Mouse (Mus musculus) adrenal gland, postnatal 10 days (tissue): ENCODE measurements at regions not wholly inside any gene's neighbourhood (a gene's known extent, or its start where the extent isn't known, plus 50 kb on each side); places are given as distances from the start of the nearest gene placed in this dataset.
A peak's percentile ranks its signal among the peaks of the same experiment; 100 is the strongest.

Source experiments
- DNase-seq: peaks from one replicate; pipeline ENCODE4 v3.0.0; 2021; ENCODE audit warnings: mixed read lengths

DNA sequence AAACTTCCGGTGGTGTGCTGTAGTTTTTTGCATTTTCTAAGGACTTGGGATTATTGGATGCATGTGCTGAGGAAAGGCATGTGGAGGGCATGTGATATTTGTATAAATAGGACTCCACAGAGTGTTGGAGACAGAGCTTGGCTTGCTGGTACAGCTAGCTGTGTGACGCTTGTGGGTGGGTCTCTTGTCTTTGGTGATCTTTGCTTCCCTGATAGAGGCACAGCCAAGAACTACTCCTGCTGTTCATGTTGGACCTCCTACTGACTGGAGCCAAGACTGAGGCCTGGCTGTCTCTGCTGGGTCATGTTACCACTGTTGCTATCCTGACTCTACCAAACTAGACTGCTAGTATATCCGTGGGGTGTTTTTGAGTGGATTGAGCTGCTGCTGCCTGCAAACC is 103.1 kb upstream of the Syndig1 start:
- DNase-seq, result no peak

DNA sequence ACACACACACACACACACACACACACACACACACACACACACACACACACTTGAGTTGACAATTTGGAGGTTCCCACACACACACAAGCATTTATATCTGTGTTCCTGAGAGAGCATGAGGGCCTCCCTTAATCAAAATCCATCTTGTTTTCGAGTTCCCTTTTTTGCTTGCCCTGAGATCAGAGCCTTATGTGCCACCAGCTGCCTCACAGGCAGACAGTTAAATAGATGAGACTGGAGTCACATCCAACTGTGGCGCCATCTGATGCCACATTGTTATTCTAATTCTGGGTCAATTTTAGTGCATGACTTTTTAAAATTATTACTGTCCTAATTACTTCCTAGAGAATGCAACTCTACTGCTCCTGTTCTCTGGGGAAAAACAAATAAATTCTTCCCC is 91.2 kb upstream of the Syndig1 start:
- no peak for DNase-seq

DNA sequence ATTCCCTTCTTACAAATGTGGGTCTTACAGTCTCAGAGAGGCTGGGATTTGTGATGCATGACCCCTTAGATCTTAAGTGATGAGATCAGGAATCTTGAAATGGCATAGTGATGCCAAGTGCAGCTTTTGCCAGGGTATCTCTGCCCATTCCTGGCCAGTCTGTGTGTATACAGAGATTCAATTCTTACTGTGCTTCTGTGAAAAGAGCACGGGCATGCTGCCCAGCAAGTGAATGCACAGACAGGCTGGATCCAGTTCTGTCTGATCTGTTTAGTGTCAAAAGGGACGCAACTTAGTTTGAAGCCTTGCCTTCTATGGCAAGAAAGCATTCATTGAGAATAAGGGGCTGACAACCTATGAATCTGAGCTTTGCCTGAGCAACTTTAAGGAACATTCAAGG is 89.1 kb upstream of the Syndig1 start:
- peak; percentile 3 for DNase-seq

DNA sequence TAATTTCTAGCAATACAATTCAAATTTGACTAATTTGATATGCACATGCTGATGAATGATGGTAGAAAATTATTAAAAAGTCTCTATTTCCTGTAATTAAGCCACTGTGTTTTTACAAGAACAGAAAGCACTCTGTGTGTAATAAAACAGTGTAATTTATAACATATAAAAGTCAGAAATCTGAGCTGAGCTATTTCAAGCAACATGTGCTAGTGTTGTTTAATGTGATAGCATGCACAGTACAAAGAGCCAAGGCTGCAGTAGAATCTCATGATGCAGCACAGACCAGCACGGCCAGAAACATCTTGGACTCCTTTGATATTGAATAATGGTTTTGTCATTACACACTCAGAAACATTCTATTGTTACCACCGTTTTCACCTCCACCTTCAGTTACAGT is 86.3 kb upstream of the Syndig1 start:
- no peak for DNase-seq

DNA sequence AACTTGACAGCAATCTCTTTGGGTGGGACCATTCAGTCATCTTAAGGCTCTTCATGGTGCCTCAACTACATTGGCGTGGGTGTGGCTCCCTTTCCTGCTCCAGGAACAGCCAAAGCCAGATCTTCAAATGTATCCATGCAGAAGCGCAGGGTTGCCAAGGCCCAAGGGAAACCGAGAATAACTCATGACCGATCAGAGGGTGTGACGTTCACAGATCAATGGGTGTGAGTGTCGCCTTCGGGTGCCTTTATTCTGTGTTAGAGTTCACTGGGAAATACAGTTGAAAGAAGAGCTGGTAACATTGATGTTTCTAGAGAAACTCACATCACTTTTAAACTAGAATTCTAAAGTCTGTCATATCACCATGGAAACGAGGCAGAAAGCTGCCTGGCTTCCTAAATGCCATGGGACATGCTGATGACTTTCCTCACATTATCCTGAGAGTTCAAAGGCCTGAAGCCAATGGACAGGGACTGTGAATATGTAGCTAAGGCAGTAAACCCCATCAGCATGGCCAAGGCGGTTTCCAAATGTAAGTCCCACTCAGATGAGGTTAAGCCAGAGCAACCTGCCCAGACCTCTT is 80.7 kb upstream of the Syndig1 start:
- DNase-seq, result no peak

DNA sequence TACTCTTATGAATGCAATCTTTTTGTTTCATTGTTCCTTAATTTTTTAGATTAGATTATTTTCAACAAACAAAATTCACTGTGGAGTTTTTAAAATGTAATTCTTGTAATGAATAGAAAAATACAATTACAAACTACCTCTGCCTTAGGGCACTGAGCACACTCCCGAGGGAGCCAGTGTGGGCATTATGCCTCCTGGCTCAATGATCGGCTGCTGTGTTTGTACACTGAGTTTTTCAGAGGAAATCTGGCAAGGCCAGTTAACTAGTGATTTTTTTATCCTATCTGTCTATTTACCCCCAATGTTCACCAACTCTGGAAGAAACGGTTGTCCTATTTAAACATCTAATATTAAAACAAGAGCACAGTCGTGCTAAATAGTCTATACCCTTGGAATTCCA is 69.9 kb upstream of the Syndig1 start:
- peak; percentile 70 for DNase-seq

DNA sequence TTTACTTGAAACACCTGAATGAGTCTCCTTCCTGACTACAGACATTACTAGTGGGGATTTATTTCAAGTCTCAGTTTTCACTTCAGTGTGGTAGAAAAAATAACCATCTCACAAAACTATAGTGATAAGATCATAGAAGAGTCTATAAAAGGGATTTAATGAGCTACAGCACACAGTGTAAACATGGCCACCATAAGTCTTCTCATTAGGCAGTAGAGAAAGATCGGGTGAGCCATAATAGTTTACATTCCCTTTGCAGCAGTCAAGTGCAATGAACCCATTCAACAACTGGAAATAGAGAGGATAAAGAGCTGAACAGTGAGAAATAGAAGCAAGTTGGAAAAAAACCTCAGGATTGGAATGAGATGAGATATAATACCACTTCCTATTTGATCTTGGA is 65.1 kb upstream of the Syndig1 start:
- DNase-seq, result no peak

DNA sequence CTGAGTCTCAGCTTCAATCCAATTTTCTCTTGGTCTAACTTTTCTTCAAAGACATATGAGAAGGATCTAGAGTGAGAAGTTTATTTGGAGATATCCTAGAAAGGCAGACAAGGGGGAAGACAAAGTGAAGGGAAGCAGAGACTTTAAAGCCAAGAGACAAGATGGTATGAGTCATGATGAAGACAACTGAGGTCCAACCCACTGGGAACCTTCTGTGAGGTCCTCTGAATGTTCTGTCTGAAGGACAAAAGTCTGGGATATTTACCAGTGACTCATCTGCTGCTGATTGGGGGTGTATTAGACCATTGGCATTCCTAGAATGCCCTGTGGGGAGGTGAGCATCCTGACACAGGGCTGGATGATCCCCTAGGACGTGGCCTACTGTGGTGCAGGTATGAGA is 61.0 kb upstream of the Syndig1 start:
- DNase-seq, result no peak

DNA sequence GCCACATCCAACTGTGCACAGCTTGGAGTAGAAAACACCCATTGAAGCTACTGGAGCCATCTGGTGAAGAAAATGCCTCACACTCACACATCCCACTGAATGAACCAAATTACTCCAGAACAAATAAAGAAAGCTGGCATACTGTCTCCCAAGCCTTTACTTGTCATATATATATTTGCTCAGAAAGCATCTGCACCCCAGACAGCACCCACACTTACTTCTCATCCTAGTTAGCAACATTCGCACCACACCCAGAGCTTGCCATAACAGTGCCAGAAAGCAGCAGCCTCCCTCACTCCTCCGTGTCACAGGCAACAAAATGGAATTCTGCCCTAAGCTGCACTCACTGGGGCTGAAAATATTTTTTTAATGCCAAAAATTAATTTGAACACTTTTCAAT is 60.5 kb upstream of the Syndig1 start:
- no peak for DNase-seq

DNA sequence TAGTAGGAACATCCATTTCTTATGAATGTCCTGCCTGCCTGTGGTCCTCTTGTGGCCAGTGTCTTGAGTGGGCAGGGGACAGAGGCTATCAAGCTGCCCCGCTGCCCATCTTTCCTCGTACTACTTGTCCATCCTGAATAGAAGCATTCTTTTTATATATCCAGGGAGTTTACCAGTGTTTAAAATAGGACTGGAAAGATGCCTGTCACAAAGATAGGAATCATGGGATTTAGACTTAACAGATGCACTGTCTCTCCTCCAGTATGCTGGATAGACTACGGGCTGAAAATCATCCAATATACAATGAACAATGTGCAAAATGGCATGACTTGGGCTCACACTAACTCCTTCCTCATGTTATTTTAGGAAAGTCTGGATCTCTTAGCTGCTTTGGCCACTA is 51.7 kb upstream of the Syndig1 start:
- DNase-seq, result no peak
